Mouse (Mus musculus) limb, embryonic 12.5 days (tissue): ENCODE measurements around the gene Lhx9. TPM values are rescaled to one million over a fixed set of nuclear protein-coding genes. Genes with fewer than 3 reads are reported as not detected.

Source experiments
- ATAC-seq: fragments of 200-750 bp; cut with Nextera tagmentation; 2 replicates; pipeline ENCODE4 v1.8.0; 2017; ENCODE audit warnings: low read depth, moderate TSS enrichment; ENCODE audit not compliant: insufficient number of reproducible peaks, insufficient read depth, low FRiP score, low TSS enrichment
- H3K27ac ChIP-seq: fragments of 300-500 bp; sonication (generic); 2 replicates; pipeline ENCODE4 v1.5.1; 2016; ENCODE audit warnings: mild to moderate bottlenecking, moderate library complexity
- H3K27me3 ChIP-seq: fragments of 300-500 bp; sonication (generic); 2 replicates; pipeline ENCODE4 v1.6.1; 2016; ENCODE audit warnings: mild to moderate bottlenecking, moderate library complexity
- H3K36me3 ChIP-seq: fragments of 300-500 bp; sonication (generic); 2 replicates; pipeline ENCODE4 v1.6.1; 2016; ENCODE audit warnings: mild to moderate bottlenecking, moderate library complexity
- H3K4me1 ChIP-seq: fragments of 300-500 bp; sonication (generic); replicated peaks from 2 replicates; pipeline ENCODE4 v1.6.1; 2016
- H3K4me2 ChIP-seq: fragments of 300-500 bp; sonication (generic); 2 replicates; pipeline ENCODE4 v1.6.1; 2016; ENCODE audit warnings: mild to moderate bottlenecking, moderate library complexity
- H3K4me3 ChIP-seq: fragments of 300-500 bp; sonication (generic); replicated peaks from 2 replicates; pipeline ENCODE4 v1.5.1; 2016; ENCODE audit warnings: mild to moderate bottlenecking
- H3K9ac ChIP-seq: fragments of 300-500 bp; sonication (generic); replicated peaks from 2 replicates; pipeline ENCODE4 v1.6.1; 2016; ENCODE audit warnings: mild to moderate bottlenecking, moderate library complexity
- H3K9me3 ChIP-seq: fragments of 300-500 bp; sonication (generic); 2 replicates; pipeline ENCODE4 v1.6.1; 2016; ENCODE audit warnings: mild to moderate bottlenecking, moderate library complexity
- WGBS: fragments of 180-500 bp; shearing (Covaris S2); methylation state at CpG from one replicate; pipeline ENCODE4 v1.1.7; 2016; 5-methylcytosine and 5-hydroxymethylcytosine counted together
- polyA plus RNA-seq: library from polyadenylated mRNA; unstranded; fragments of >200 nt; fragmentation: Nextera tagmentation; extraction: Ambion mirVana; gene quantifications from 2 replicates; pipeline ENCODE4 v1.2.1, GENCODE M21; 2016

The Lhx9 gene
- polyA plus RNA-seq, 1 experiment from 2014 or later: 103 TPM

GRCm38 (mm10) chr1:138798110-138798509 lies 50.3 kb downstream of the Lhx9 start:
- no peaks in the 10 kb centered on the region for H3K9me3 ChIP-seq
- 91% methylated on average over 5 of the region's 5 CpGs for WGBS

GRCm38 (mm10) chr1:138785856-138786255 lies 62.5 kb downstream of the Lhx9 start:
- H3K4me2 ChIP-seq: no peak overlapping the region; the same call in 1 of the 2 replicates
- H3K4me3 ChIP-seq: no peak overlapping the region
- no peak for ATAC-seq
- peak overlapping the region; percentile 9; the same call in 1 of the 2 replicates for H3K27ac ChIP-seq
- no peaks in the 10 kb centered on the region for H3K9me3 ChIP-seq
- peaks cover 35% of the 10 kb centered on the region for H3K4me1 ChIP-seq
- H3K9ac ChIP-seq: no peak overlapping the region
- 64% methylated on average over 10 of the region's 10 CpGs for WGBS
- no peaks in the 10 kb centered on the region for H3K27me3 ChIP-seq
- H3K36me3 ChIP-seq: no peaks in the 10 kb centered on the region

More at GRCm38 (mm10) chr1:138798110-138798509, 50.3 kb downstream of the Lhx9 start:
- Histone ChIP-seq H3K27me3 (no peaks in the 10 kb centered on the region), H3K36me3 (no peaks in the 10 kb centered on the region), H3K27ac (no peak overlapping the region), H3K9ac (no peak overlapping the region), H3K4me2 (no peak overlapping the region), H3K4me1 (no peaks in the 10 kb centered on the region), H3K4me3 (no peak overlapping the region)
- ATAC-seq: no peak

- peaks cover 35% of the 10 kb centered on the region for H3K4me1 ChIP-seq
- H3K4me2 ChIP-seq: no peak overlapping the region
- 15% methylated on average over 5 of the region's 5 CpGs for WGBS
- no peaks in the 10 kb centered on the region for H3K36me3 ChIP-seq
- no peaks in the 10 kb centered on the region for H3K9me3 ChIP-seq
- H3K4me3 ChIP-seq: no peak overlapping the region
- ATAC-seq: no peak
- H3K9ac ChIP-seq: no peak overlapping the region
- H3K27me3 ChIP-seq: no peaks in the 10 kb centered on the region
- peak overlapping the region; percentile 31; the same call in 1 of the 2 replicates for H3K27ac ChIP-seq
Measured at GRCm38 (mm10) chr1:138784019-138784418, 64.4 kb downstream of the Lhx9 start.

Other genes with a start within 250 kb of the Lhx9 start
- gene Nek7, start 228.4 kb downstream of the Lhx9 start, polyA plus RNA-seq: 47.2 TPM in 2 replicates
- 55.2 and 65.0 TPM in 2 replicates for gene 2310009B15Rik, start 8.3 kb upstream of the Lhx9 start, polyA plus RNA-seq
- 9.0 and 12.3 TPM in 2 replicates for gene Dennd1b, start 114.9 kb upstream of the Lhx9 start, polyA plus RNA-seq